Mouse (Mus musculus) heart, embryonic 12.5 days (tissue): Measurements from ENCODE around the gene Osbpl7. TPM values are rescaled to one million over a fixed set of nuclear protein-coding genes. Genes with fewer than 3 reads are reported as not detected.

Source experiments
- ATAC-seq: fragments of 200-750 bp; cut with Nextera tagmentation; 2 replicates; pipeline ENCODE4 v1.8.0; 2017; ENCODE audit warnings: moderate TSS enrichment, moderate library complexity; ENCODE audit not compliant: insufficient number of reproducible peaks, low FRiP score
- H3K27ac ChIP-seq: fragments of 300-500 bp; sonication (generic); 2 replicates; pipeline ENCODE4 v1.5.1; 2016; ENCODE audit warnings: mild to moderate bottlenecking, moderate library complexity; ENCODE audit not compliant: poor library complexity, severe bottlenecking
- H3K27me3 ChIP-seq: fragments of 300-500 bp; sonication (generic); replicated peaks from 2 replicates; pipeline ENCODE4 v1.6.1; 2016; ENCODE audit warnings: mild to moderate bottlenecking, moderate library complexity
- H3K36me3 ChIP-seq: fragments of 300-500 bp; sonication (generic); 2 replicates; pipeline ENCODE4 v1.6.1; 2016; ENCODE audit warnings: mild to moderate bottlenecking, moderate library complexity
- H3K4me1 ChIP-seq: fragments of 300-500 bp; sonication (generic); replicated peaks from 2 replicates; pipeline ENCODE4 v1.6.1; 2016; ENCODE audit warnings: mild to moderate bottlenecking
- H3K4me2 ChIP-seq: fragments of 300-500 bp; sonication (generic); 2 replicates; pipeline ENCODE4 v1.6.1; 2016; ENCODE audit warnings: mild to moderate bottlenecking, moderate library complexity
- H3K4me3 ChIP-seq: fragments of 300-500 bp; sonication (generic); 2 replicates; pipeline ENCODE4 v1.5.1; 2016; ENCODE audit warnings: mild to moderate bottlenecking
- H3K9ac ChIP-seq: fragments of 300-500 bp; sonication (generic); 2 replicates; pipeline ENCODE4 v1.6.1; 2016; ENCODE audit warnings: mild to moderate bottlenecking, moderate library complexity
- H3K9me3 ChIP-seq: fragments of 300-500 bp; sonication (generic); replicated peaks from 2 replicates; pipeline ENCODE4 v1.6.1; 2016; ENCODE audit warnings: mild to moderate bottlenecking, moderate library complexity
- WGBS: fragments of 180-500 bp; shearing (Covaris S2); methylation state at CpG from one replicate; pipeline ENCODE4 v1.1.7; 2016; 5-methylcytosine and 5-hydroxymethylcytosine counted together
- polyA plus RNA-seq: library from polyadenylated mRNA; unstranded; fragments of >200 nt; fragmentation: Nextera tagmentation; extraction: Ambion mirVana; gene quantifications from 2 replicates; pipeline ENCODE4 v1.2.1, GENCODE M21; 2016

The Osbpl7 gene
- polyA plus RNA-seq, 1 experiment from 2014 or later, result 5.5 TPM

DNA sequence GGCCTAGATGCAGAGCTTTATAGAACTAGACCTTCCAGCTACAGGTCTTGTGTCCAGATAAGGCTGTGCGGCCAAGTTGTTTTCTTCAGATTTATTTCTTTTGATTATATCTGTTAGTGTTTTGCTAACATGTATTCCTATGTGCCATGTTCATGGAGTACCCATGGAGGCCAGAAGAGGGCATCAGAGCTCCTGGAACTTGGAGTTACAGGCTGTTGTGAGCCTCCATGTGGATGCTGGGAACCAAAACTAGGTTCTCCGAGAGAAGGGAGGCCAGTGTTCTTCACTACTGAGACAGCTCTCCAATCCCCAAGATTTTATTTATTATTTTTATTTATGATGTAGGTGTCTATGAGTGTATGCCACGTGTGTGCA, 13.5 kb downstream of the Osbpl7 start:
- Histone ChIP-seq H3K27ac (0 out of 2 replicates have a peak overlapping the region, but pooled peaks have one; percentile 55), H3K4me3 (no peak overlapping the region), H3K36me3 (peaks cover 69% of the 10 kb centered on the region), H3K4me2 (no peak overlapping the region), H3K9ac (no peak overlapping the region), H3K27me3 (no peaks in the 10 kb centered on the region), H3K9me3 (no peaks in the 10 kb centered on the region), H3K4me1 (peaks cover 15% of the 10 kb centered on the region)
- 81% methylated on average over 3 of the region's 3 CpGs for WGBS
- no peak for ATAC-seq

DNA sequence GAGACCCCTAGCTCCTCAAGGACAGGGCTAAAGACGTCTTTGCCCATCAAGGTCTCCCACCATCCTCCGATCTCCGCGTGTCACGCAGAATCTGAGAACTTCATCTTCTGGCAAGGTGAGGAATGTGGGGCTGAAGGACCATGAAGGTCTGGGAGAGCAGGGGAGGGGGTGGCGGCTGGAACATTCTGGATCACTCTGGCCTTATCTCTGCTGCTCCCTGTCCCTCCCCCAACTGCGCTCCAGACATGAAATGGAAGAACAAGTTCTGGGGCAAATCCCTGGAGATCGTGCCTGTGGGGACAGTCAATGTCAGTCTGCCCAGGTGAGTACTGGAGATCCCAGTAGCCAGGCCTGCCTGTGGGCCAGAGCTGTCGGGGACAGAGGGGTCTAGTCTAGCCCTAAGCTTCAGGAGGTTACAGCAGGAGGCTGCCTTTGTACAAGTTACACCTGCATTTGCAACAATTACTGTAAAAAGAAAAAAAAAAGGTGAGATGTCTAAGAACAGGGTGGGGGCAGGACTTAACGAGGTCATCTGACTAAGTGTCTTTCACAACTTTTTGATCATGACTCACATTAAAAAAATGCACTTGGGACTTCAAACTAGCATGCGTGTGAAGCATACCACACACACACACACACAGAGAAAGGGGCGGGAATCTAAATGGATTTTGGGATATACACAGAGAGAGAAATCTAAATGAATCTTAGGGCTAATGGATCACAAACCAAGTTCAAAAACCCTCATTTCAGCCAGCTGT, 15.3 kb downstream of the Osbpl7 start:
- no peak for ATAC-seq
- 0 out of 2 replicates have a peak overlapping the region, but pooled peaks have one; percentile 9 for H3K9ac ChIP-seq

DNA sequence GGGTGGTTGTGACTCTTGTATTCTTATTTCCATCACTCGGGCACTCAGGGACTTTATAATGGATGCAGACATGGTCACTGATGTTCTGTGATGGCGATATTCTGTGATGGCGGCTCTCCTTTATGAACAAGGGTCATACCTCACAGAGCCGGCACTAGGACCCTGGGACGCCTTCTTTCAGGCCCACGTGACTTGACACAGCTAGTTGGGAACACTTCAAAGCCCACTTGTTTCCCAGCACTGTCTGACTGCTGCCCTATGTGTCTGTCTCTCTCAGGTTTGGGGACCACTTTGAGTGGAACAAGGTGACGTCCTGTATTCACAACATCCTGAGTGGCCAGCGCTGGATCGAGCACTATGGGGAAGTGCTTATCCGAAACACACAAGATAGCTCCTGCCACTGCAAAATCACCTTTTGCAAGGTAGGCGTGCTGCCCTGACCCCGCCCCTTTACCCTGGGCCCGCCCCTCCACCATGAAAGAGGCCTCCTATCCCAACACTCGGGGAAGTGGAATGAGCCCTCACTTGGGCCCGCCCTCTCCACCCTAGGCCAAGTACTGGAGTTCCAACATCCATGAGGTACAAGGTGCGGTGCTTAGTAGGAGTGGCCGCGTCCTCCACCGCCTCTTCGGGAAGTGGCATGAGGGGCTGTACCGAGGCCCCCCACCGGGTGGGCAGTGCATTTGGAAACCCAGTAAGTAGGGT, 16.4 kb downstream of the Osbpl7 start:
- Histone ChIP-seq H3K9ac (no peak overlapping the region), H3K4me1 (peaks cover 24% of the 10 kb centered on the region), H3K4me3 (no peak overlapping the region), H3K27me3 (no peaks in the 10 kb centered on the region), H3K27ac (no peak overlapping the region), H3K9me3 (no peaks in the 10 kb centered on the region), H3K36me3 (peaks cover 41% of the 10 kb centered on the region), H3K4me2 (no peak overlapping the region)
- no peak for ATAC-seq
- 46% methylated on average over 22 of the region's 22 CpGs for WGBS

More for the DNA sequence above, 15.3 kb downstream of the Osbpl7 start:
- Histone ChIP-seq H3K27me3 (no peaks in the 10 kb centered on the region), H3K4me1 (peaks cover 16% of the 10 kb centered on the region), H3K27ac (no peak overlapping the region), H3K36me3 (peaks cover 51% of the 10 kb centered on the region), H3K4me2 (no peak overlapping the region), H3K9me3 (no peaks in the 10 kb centered on the region), H3K4me3 (no peak overlapping the region)
- WGBS, result 70% methylated on average over 12 of the region's 12 CpGs

DNA sequence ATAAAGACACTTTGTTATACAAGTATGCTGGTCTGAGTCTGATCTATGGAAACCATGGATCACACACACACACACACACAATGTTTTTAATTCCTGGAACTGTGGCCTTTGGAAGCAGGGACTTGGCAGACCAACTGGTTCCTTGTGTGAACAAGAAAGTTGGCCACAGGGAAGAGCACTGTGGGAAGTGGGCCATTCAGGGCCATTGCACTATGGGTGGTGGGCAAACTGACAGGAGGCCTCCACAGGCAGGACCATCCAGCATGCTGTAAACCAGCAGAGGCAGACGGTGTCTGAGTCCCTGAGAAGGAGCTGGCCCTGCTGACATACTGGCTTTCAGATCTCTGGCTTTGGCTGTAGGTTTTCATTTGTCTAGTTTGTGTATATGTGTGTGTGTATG, 18.9 kb downstream of the Osbpl7 start:
- Histone ChIP-seq H3K4me3 (no peak overlapping the region), H3K9ac (no peak overlapping the region), H3K4me2 (no peak overlapping the region), H3K4me1 (peaks cover 21% of the 10 kb centered on the region), H3K27ac (no peak overlapping the region), H3K9me3 (no peaks in the 10 kb centered on the region), H3K36me3 (peaks cover 31% of the 10 kb centered on the region), H3K27me3 (no peaks in the 10 kb centered on the region)
- 55% methylated on average over 1 of the region's 1 CpGs for WGBS
- ATAC-seq, result no peak

DNA sequence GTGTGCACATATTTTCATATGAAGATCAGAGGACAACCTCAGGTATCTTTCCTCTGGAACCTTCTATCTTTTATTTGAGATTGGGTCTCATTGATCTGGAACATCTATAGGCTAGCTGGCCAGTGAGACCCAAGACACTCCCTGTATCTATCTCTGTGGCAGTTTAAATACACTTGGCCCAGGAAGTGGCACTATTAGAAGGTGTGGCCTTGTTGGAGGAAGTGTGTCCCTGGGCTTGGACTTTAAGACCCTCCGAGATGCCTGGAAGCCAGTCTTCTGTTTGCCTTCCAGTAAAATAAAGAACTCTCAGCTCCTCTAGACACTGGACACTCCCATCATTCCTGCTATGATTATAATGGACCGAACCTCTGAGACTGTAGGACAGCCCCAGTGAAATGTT, 19.3 kb downstream of the Osbpl7 start:
- Histone ChIP-seq H3K36me3 (peaks cover 29% of the 10 kb centered on the region), H3K4me2 (no peak overlapping the region), H3K4me3 (no peak overlapping the region), H3K9ac (no peak overlapping the region), H3K9me3 (no peaks in the 10 kb centered on the region), H3K4me1 (peaks cover 21% of the 10 kb centered on the region), H3K27me3 (no peaks in the 10 kb centered on the region), H3K27ac (no peak overlapping the region)
- no peak for ATAC-seq
- WGBS, result 79% methylated on average over 2 of the region's 2 CpGs

GRCm38 (mm10) chr11:97071129-97071528, 20.7 kb downstream of the Osbpl7 start:
- Histone ChIP-seq H3K4me2 (no peak overlapping the region), H3K4me3 (no peak overlapping the region), H3K27me3 (no peaks in the 10 kb centered on the region), H3K27ac (peak overlapping the region; percentile 68; the same call in 1 of the 2 replicates), H3K9ac (no peak overlapping the region), H3K36me3 (peaks cover 23% of the 10 kb centered on the region), H3K4me1 (peaks cover 14% of the 10 kb centered on the region), H3K9me3 (no peaks in the 10 kb centered on the region)
- WGBS, result 51% methylated on average over 1 of the region's 1 CpGs
- ATAC-seq, result peak; percentile 41; the same call in 1 of the 2 replicates

GRCm38 (mm10) chr11:97072533-97072932, 22.1 kb downstream of the Osbpl7 start:
- H3K9me3 ChIP-seq, result no peaks in the 10 kb centered on the region
- ATAC-seq, result no peak
- H3K36me3 ChIP-seq, result peaks cover 12% of the 10 kb centered on the region
- H3K4me2 ChIP-seq, result no peak overlapping the region
- no peak overlapping the region for H3K9ac ChIP-seq
- 24% methylated on average over 3 of the region's 3 CpGs for WGBS
- H3K4me1 ChIP-seq, result peaks cover 10% of the 10 kb centered on the region
- H3K4me3 ChIP-seq, result no peak overlapping the region
- no peaks in the 10 kb centered on the region for H3K27me3 ChIP-seq
- H3K27ac ChIP-seq, result no peak overlapping the region

DNA sequence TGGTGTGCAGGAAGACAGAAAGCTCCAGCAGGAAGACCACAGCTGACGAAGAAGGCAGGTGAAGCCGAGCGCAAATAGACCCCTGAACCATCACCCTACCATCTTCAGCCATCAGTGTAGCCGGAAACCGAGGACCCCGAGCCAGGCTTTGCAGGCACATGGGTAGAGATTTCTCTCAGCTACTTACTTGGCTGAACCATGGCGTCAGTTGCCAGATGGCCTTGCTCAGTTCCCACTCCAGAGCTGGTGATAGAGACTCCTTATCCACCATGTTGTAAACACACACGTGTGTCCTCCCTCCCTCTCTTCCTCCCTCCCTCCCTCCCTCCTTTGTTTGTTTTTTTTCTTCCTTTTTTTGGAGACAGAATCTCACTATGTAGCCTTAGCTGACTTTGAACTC, 23.8 kb downstream of the Osbpl7 start:
- Histone ChIP-seq H3K27me3 (no peaks in the 10 kb centered on the region), H3K27ac (no peak overlapping the region), H3K36me3 (no peaks in the 10 kb centered on the region), H3K4me2 (no peak overlapping the region), H3K4me3 (no peak overlapping the region), H3K9me3 (no peaks in the 10 kb centered on the region), H3K4me1 (peaks cover 10% of the 10 kb centered on the region), H3K9ac (no peak overlapping the region)
- ATAC-seq, result no peak
- 58% methylated on average over 8 of the region's 8 CpGs for WGBS

DNA sequence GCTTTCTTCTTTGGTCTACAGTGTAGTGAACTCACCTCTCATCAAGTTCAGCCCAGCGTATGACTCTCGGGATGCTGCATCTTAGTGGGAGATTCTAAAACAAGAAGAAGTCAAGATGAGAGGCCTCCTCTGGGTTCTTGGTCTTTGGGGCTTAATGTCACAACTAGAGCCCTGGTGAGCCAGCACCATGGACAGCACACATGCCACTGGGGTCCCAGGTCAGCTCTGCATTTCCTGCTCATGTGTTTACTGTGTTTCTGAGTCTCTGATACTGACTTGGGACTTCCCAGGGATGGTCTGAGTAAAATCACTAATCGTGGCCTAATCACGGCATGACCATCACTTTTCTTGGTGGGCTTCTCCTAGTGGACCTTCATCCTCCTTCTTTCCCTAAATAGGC, 28.3 kb downstream of the Osbpl7 start:
- no peak for ATAC-seq
- Histone ChIP-seq H3K36me3 (no peaks in the 10 kb centered on the region), H3K4me1 (peaks cover 8% of the 10 kb centered on the region), H3K4me2 (no peak overlapping the region), H3K9me3 (peaks cover 4% of the 10 kb centered on the region; the same call in 1 of the 2 replicates), H3K27me3 (peaks cover 16% of the 10 kb centered on the region; the same call in 1 of the 2 replicates), H3K9ac (no peak overlapping the region), H3K4me3 (no peak overlapping the region), H3K27ac (no peak overlapping the region)
- WGBS, result 38% methylated on average over 4 of the region's 4 CpGs

DNA sequence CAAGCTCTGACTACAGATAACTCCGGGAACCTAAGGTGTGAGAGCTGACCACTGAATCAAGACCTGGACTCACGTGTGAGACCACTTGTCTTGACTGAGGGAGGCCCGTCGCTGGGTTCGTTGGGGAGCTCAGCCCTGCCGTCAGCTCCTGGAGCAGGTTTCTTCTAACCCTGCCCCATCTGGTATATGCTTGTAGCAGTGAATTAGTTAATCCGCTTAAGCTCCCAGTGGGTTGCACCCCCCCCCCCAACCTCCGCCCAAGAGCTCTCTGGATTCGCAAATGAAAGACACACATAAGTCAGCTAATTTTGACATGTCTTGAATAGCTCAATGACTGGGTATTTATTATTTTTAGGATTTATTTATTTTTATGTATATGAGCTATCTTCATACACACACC, 29.9 kb downstream of the Osbpl7 start:
- H3K4me2 ChIP-seq, result no peak overlapping the region
- H3K36me3 ChIP-seq, result no peaks in the 10 kb centered on the region
- 16% methylated on average over 9 of the region's 9 CpGs for WGBS
- peaks cover 30% of the 10 kb centered on the region for H3K27me3 ChIP-seq
- ATAC-seq, result no peak
- no peak overlapping the region for H3K27ac ChIP-seq
- H3K9me3 ChIP-seq, result peaks cover 4% of the 10 kb centered on the region; the same call in 1 of the 2 replicates
- H3K4me3 ChIP-seq, result no peak overlapping the region
- no peak overlapping the region for H3K9ac ChIP-seq
- H3K4me1 ChIP-seq, result peaks cover 11% of the 10 kb centered on the region

DNA sequence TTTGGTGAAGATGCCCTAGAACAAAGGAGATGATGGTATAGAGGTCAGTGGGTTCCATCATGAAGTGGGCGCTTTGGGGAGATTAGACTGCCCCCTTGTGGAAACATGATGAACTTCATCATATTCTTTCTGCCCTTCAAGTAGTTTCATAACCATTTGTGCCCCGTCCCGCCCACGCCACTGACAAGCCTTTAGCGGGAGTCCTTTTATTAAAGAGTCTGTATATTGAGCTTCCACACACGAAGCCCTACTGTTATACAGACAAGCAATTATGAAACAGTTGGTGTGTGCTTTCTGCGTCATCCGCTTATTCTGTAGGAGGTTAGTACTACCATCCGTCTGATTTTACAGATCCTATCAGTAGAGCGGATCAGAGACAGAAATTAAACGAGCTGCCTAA, 32.5 kb downstream of the Osbpl7 start:
- Histone ChIP-seq H3K27ac (no peak overlapping the region), H3K9me3 (peaks cover 13% of the 10 kb centered on the region; the same call in 1 of the 2 replicates), H3K27me3 (peaks cover 30% of the 10 kb centered on the region), H3K4me1 (peaks cover 11% of the 10 kb centered on the region), H3K9ac (no peak overlapping the region), H3K4me2 (peak overlapping the region; percentile 38; the same call in 1 of the 2 replicates), H3K36me3 (no peaks in the 10 kb centered on the region), H3K4me3 (no peak overlapping the region)
- WGBS, result 37% methylated on average over 11 of the region's 11 CpGs
- no peak for ATAC-seq
